Mouse (Mus musculus): ENCODE data around the gene Ppm1b. TPM values are rescaled to one million over a fixed set of nuclear protein-coding genes. Genes with fewer than 3 reads are reported as not detected.

The Ppm1b gene
- polyA plus RNA-seq, 1 experiment from 2014 or later: 90.7 TPM

- Histone ChIP-seq H3K4me3 (ENCODE audit: low read depth, low read length) (no peak overlapping the region), H3K9ac (ENCODE audit: low read depth, low read length) (no peak overlapping the region), H3K36me3 (ENCODE audit: control insufficient read depth, insufficient read depth, low read length) (no peaks in the 10 kb centered on the region), H3K9me3 (ENCODE audit: control insufficient read depth, low read length) (no peaks in the 10 kb centered on the region), H3K27me3 (ENCODE audit: control insufficient read depth, insufficient read depth, low read length) (no peaks in the 10 kb centered on the region), H3K4me2 (replicated peaks; ENCODE audit: low read depth, low read length) (no peak overlapping the region), H3K27ac (ENCODE audit: low read depth, low read length) (no peak overlapping the region), H3K4me1 (replicated peaks; ENCODE audit: control insufficient read depth, insufficient read depth, low read length) (no peaks in the 10 kb centered on the region)
- no peak for ATAC-seq (ENCODE audit: low FRiP score)
- WGBS: 71% methylated on average over 11 of the region's 11 CpGs
- DNase-seq (ENCODE audit: low spot score): no peak
Observed at GRCm38 (mm10) chr17:85034068-85034467, 77.5 kb downstream of the Ppm1b start.

DNA sequence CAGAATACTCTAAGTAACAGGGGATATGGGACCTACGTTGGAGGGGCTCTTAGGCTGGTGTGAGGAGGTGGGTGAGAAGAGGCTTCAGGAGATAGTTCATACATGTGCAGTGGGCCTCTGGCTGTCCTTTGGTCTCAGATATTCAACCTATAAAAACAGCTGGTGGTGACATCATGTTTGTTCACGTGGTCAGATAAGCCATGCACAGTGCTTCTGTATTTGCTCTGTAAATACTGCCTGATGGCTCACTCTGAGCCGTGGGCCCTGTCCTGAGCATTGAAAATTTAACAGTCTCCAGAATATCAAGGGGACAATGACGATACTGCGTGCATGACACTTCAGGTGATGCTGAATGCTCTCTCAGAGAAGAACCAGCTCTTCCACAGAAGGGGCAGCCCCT, 81.3 kb downstream of the Ppm1b start:
- ATAC-seq (ENCODE audit: low FRiP score): no peak
- Histone ChIP-seq H3K27ac (ENCODE audit: low read depth, low read length) (no peak overlapping the region), H3K9ac (ENCODE audit: low read depth, low read length) (no peak overlapping the region), H3K9me3 (ENCODE audit: control insufficient read depth, low read length) (no peaks in the 10 kb centered on the region), H3K4me2 (replicated peaks; ENCODE audit: low read depth, low read length) (no peak overlapping the region), H3K4me1 (replicated peaks; ENCODE audit: control insufficient read depth, insufficient read depth, low read length) (no peaks in the 10 kb centered on the region), H3K27me3 (ENCODE audit: control insufficient read depth, insufficient read depth, low read length) (no peaks in the 10 kb centered on the region), H3K36me3 (ENCODE audit: control insufficient read depth, insufficient read depth, low read length) (no peaks in the 10 kb centered on the region), H3K4me3 (ENCODE audit: low read depth, low read length) (no peak overlapping the region)
- 83% methylated on average over 5 of the region's 5 CpGs for WGBS
- no peak for DNase-seq (ENCODE audit: low spot score)

DNA sequence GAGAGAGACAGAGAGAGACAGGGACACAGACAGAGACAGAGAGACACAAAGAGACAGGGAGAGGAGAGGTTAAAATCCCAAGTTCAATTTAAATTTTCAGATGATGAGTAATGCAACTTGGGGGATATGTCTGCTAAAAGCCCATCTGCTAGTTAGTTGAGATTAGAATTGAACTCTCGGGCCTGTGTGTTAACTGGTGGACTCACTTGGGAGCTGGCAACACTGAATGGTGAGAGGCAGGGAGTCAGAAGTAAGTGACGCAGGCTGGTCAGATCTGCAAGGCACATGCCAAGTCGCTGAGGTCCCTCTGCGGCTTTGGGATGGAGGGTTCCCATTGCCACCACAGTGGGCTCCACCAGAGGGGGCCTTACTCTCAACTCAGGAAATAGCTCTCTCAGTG, 81.8 kb downstream of the Ppm1b start:
- Histone ChIP-seq H3K27me3 (ENCODE audit: control insufficient read depth, insufficient read depth, low read length) (no peaks in the 10 kb centered on the region), H3K36me3 (ENCODE audit: control insufficient read depth, insufficient read depth, low read length) (no peaks in the 10 kb centered on the region), H3K9ac (ENCODE audit: low read depth, low read length) (no peak overlapping the region), H3K9me3 (ENCODE audit: control insufficient read depth, low read length) (no peaks in the 10 kb centered on the region), H3K4me1 (replicated peaks; ENCODE audit: control insufficient read depth, insufficient read depth, low read length) (no peaks in the 10 kb centered on the region), H3K27ac (ENCODE audit: low read depth, low read length) (no peak overlapping the region), H3K4me2 (replicated peaks; ENCODE audit: low read depth, low read length) (no peak overlapping the region), H3K4me3 (ENCODE audit: low read depth, low read length) (no peak overlapping the region)
- ATAC-seq (ENCODE audit: low FRiP score) (no peak), DNase-seq (ENCODE audit: low spot score) (no peak)
- WGBS: 87% methylated on average over 4 of the region's 4 CpGs

DNA sequence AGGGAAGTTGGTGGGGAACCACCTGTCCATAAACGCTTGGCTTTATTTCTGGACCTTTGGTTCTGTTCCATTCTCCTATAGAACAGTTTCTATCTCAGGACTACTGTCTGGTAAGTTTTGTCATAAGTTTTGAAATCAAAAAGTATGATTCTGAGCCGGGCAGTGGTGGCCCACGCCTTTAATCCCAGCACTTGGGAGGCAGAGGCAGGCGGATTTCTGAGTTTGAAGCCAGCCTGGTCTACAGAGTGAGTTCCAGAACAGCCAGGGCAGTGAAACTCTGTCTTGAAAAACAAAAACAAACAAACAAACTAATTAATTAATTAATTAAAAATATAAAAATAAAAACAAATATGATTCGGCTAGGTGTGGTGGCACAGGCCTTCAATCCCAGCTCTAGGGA, 82.2 kb downstream of the Ppm1b start:
- WGBS: 94% methylated on average over 5 of the region's 5 CpGs

GRCm38 (mm10) chr17:85040913-85041312, 84.4 kb downstream of the Ppm1b start:
- WGBS: 73% methylated on average over 7 of the region's 7 CpGs
- Histone ChIP-seq H3K4me2 (replicated peaks; ENCODE audit: low read depth, low read length) (no peak overlapping the region), H3K4me1 (replicated peaks; ENCODE audit: control insufficient read depth, insufficient read depth, low read length) (no peaks in the 10 kb centered on the region), H3K27ac (ENCODE audit: low read depth, low read length) (no peak overlapping the region), H3K36me3 (ENCODE audit: control insufficient read depth, insufficient read depth, low read length) (no peaks in the 10 kb centered on the region), H3K9me3 (ENCODE audit: control insufficient read depth, low read length) (no peaks in the 10 kb centered on the region), H3K27me3 (ENCODE audit: control insufficient read depth, insufficient read depth, low read length) (no peaks in the 10 kb centered on the region), H3K4me3 (ENCODE audit: low read depth, low read length) (no peak overlapping the region), H3K9ac (ENCODE audit: low read depth, low read length) (no peak overlapping the region)
- DNase-seq (ENCODE audit: low spot score) (no peak), ATAC-seq (ENCODE audit: low FRiP score) (no peak)

More for the DNA sequence above, 82.2 kb downstream of the Ppm1b start:
- H3K27ac ChIP-seq (ENCODE audit: low read depth, low read length): no peak overlapping the region
- no peak overlapping the region for H3K4me2 ChIP-seq (replicated peaks; ENCODE audit: low read depth, low read length)
- no peaks in the 10 kb centered on the region for H3K36me3 ChIP-seq (ENCODE audit: control insufficient read depth, insufficient read depth, low read length)
- no peaks in the 10 kb centered on the region for H3K4me1 ChIP-seq (replicated peaks; ENCODE audit: control insufficient read depth, insufficient read depth, low read length)
- no peaks in the 10 kb centered on the region for H3K9me3 ChIP-seq (ENCODE audit: control insufficient read depth, low read length)
- no peak for DNase-seq (ENCODE audit: low spot score)
- H3K9ac ChIP-seq (ENCODE audit: low read depth, low read length): no peak overlapping the region
- no peak overlapping the region for H3K4me3 ChIP-seq (ENCODE audit: low read depth, low read length)
- H3K27me3 ChIP-seq (ENCODE audit: control insufficient read depth, insufficient read depth, low read length): no peaks in the 10 kb centered on the region
- ATAC-seq (ENCODE audit: low FRiP score): no peak

DNA sequence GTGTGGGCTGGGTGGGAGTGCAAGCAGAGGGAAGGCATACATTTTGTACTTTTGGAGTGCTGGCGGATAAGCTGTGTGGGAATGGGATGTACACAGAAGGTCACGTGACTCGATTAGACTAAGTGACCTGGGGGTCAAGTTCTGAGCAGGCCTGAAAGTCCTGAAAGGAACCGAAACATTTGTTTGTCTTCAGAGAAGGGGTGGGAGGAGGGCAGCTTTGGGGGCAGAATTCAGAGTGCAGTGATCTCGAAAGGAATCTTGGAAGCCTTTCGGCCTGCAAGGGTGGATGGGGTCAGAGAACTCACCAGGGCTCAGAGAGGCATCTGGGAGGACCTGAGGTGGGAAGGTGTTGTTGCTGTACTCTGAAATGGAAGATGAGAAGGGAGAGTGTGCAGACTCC, 85.9 kb downstream of the Ppm1b start:
- Histone ChIP-seq H3K9ac (ENCODE audit: low read depth, low read length) (no peak overlapping the region), H3K4me1 (replicated peaks; ENCODE audit: control insufficient read depth, insufficient read depth, low read length) (no peaks in the 10 kb centered on the region), H3K4me3 (ENCODE audit: low read depth, low read length) (no peak overlapping the region), H3K27ac (ENCODE audit: low read depth, low read length) (no peak overlapping the region), H3K36me3 (ENCODE audit: control insufficient read depth, insufficient read depth, low read length) (no peaks in the 10 kb centered on the region), H3K4me2 (replicated peaks; ENCODE audit: low read depth, low read length) (no peak overlapping the region), H3K27me3 (ENCODE audit: control insufficient read depth, insufficient read depth, low read length) (no peaks in the 10 kb centered on the region), H3K9me3 (ENCODE audit: control insufficient read depth, low read length) (no peaks in the 10 kb centered on the region)
- no peak for DNase-seq (ENCODE audit: low spot score)
- ATAC-seq (ENCODE audit: low FRiP score): no peak
- WGBS: 64% methylated on average over 6 of the region's 6 CpGs

DNA sequence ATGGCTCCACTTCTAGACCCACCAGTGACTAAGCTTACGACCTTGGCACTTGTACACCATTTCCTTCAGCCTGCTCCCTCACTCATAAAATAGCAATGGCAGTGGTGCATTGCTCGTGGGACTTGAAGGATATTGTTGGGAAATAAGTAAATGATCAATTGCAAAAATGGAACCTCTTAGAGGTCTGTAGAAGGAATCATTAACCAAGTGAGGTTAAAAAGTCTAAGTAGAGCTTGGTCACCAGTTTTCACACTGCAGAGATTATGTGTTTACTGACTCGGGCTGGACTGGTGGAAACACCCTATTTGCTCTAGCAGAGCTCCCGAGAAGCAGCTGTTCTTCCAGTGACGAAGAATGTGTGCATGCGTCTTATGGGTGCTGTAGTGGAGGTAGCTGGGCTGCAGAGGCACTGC, 86.9 kb downstream of the Ppm1b start:
- Histone ChIP-seq H3K9me3 (ENCODE audit: control insufficient read depth, low read length) (no peaks in the 10 kb centered on the region), H3K4me2 (replicated peaks; ENCODE audit: low read depth, low read length) (no peak overlapping the region), H3K27me3 (ENCODE audit: control insufficient read depth, insufficient read depth, low read length) (no peaks in the 10 kb centered on the region), H3K36me3 (ENCODE audit: control insufficient read depth, insufficient read depth, low read length) (no peaks in the 10 kb centered on the region), H3K27ac (ENCODE audit: low read depth, low read length) (no peak overlapping the region), H3K9ac (ENCODE audit: low read depth, low read length) (no peak overlapping the region), H3K4me3 (ENCODE audit: low read depth, low read length) (no peak overlapping the region), H3K4me1 (replicated peaks; ENCODE audit: control insufficient read depth, insufficient read depth, low read length) (no peaks in the 10 kb centered on the region)
- DNase-seq (ENCODE audit: low spot score) (no peak), ATAC-seq (ENCODE audit: low FRiP score) (no peak)
- WGBS: 79% methylated on average over 6 of the region's 6 CpGs

GRCm38 (mm10) chr17:85044466-85044865, 87.9 kb downstream of the Ppm1b start:
- DNase-seq (ENCODE audit: low spot score) (no peak), ATAC-seq (ENCODE audit: low FRiP score) (no peak)
- WGBS: 90% methylated on average over 5 of the region's 5 CpGs
- Histone ChIP-seq H3K27me3 (ENCODE audit: control insufficient read depth, insufficient read depth, low read length) (no peaks in the 10 kb centered on the region), H3K9me3 (ENCODE audit: control insufficient read depth, low read length) (no peaks in the 10 kb centered on the region), H3K4me3 (ENCODE audit: low read depth, low read length) (no peak overlapping the region), H3K4me1 (replicated peaks; ENCODE audit: control insufficient read depth, insufficient read depth, low read length) (no peaks in the 10 kb centered on the region), H3K27ac (ENCODE audit: low read depth, low read length) (no peak overlapping the region), H3K36me3 (ENCODE audit: control insufficient read depth, insufficient read depth, low read length) (no peaks in the 10 kb centered on the region), H3K9ac (ENCODE audit: low read depth, low read length) (no peak overlapping the region), H3K4me2 (replicated peaks; ENCODE audit: low read depth, low read length) (no peak overlapping the region)

GRCm38 (mm10) chr17:85045160-85045559, 88.6 kb downstream of the Ppm1b start:
- H3K27ac ChIP-seq (ENCODE audit: low read depth, low read length): no peak overlapping the region
- H3K9me3 ChIP-seq (ENCODE audit: control insufficient read depth, low read length): no peaks in the 10 kb centered on the region
- 91% methylated on average over 12 of the region's 12 CpGs for WGBS
- no peaks in the 10 kb centered on the region for H3K4me1 ChIP-seq (replicated peaks; ENCODE audit: control insufficient read depth, insufficient read depth, low read length)
- H3K4me2 ChIP-seq (replicated peaks; ENCODE audit: low read depth, low read length): no peak overlapping the region
- ATAC-seq (ENCODE audit: low FRiP score) (no peak), DNase-seq (ENCODE audit: low spot score) (no peak)
- H3K36me3 ChIP-seq (ENCODE audit: control insufficient read depth, insufficient read depth, low read length): no peaks in the 10 kb centered on the region
- H3K27me3 ChIP-seq (ENCODE audit: control insufficient read depth, insufficient read depth, low read length): no peaks in the 10 kb centered on the region
- H3K9ac ChIP-seq (ENCODE audit: low read depth, low read length): no peak overlapping the region
- no peak overlapping the region for H3K4me3 ChIP-seq (ENCODE audit: low read depth, low read length)
